Mouse (Mus musculus): ENCODE data around the gene Gpr107.

Gene Gpr107

GRCm38 (mm10) chr2:31127219-31127618 lies 24.9 kb upstream of the Gpr107 start:
- DNase-seq (ENCODE audit: low spot score in 2 of 2): no peak

GRCm38 (mm10) chr2:31127899-31128298 lies 24.2 kb upstream of the Gpr107 start:
- DNase-seq (ENCODE audit: low spot score in 2 of 2): no peak

GRCm38 (mm10) chr2:31129742-31130518 lies 22.2 kb upstream of the Gpr107 start:
- DNase-seq (ENCODE audit: low spot score in 2 of 2): no peak

GRCm38 (mm10) chr2:31130815-31131299 lies 21.3 kb upstream of the Gpr107 start:
- DNase-seq (ENCODE audit: low spot score in 2 of 2): no peak

GRCm38 (mm10) chr2:31132682-31133081 lies 19.4 kb upstream of the Gpr107 start:
- no peak for DNase-seq (ENCODE audit: low spot score in 2 of 2)

GRCm38 (mm10) chr2:31133981-31134380 lies 18.1 kb upstream of the Gpr107 start:
- DNase-seq (ENCODE audit: low spot score in 2 of 2): no peak

GRCm38 (mm10) chr2:31135512-31135931 lies 16.6 kb upstream of the Gpr107 start:
- no peak for DNase-seq (ENCODE audit: low spot score in 2 of 2)

GRCm38 (mm10) chr2:31136338-31136737 lies 15.8 kb upstream of the Gpr107 start:
- no peak for DNase-seq (ENCODE audit: low spot score in 2 of 2)

- DNase-seq (ENCODE audit: low spot score in 2 of 2): no peak
Observed at GRCm38 (mm10) chr2:31137018-31137590, 15.0 kb upstream of the Gpr107 start.

- DNase-seq (ENCODE audit: low spot score in 2 of 2): no peak
Observed at GRCm38 (mm10) chr2:31139174-31139632, 12.9 kb upstream of the Gpr107 start.

GRCm38 (mm10) chr2:31139991-31140771 lies 11.9 kb upstream of the Gpr107 start:
- DNase-seq (ENCODE audit: low spot score in 2 of 2): no peak

GRCm38 (mm10) chr2:31140772-31141073 lies 11.4 kb upstream of the Gpr107 start:
- no peak for DNase-seq (ENCODE audit: low spot score in 2 of 2)

- no peak for DNase-seq (ENCODE audit: low spot score in 2 of 2)
Observed at GRCm38 (mm10) chr2:31141074-31141866, 10.8 kb upstream of the Gpr107 start.

GRCm38 (mm10) chr2:31141867-31142454 lies 10.2 kb upstream of the Gpr107 start, which contains the start of gene Fnbp1:
Gene Fnbp1, minus strand, starts transcription at chr2:31142008.
- DNase-seq (ENCODE audit: low spot score in 2 of 2): peak; percentile 68 to 79

GRCm38 (mm10) chr2:31142505-31142904 lies 9.6 kb upstream of the Gpr107 start:
- no peak for DNase-seq (ENCODE audit: low spot score in 2 of 2)

- no peak for DNase-seq (ENCODE audit: low spot score in 2 of 2)
Observed at GRCm38 (mm10) chr2:31143326-31143725, 8.8 kb upstream of the Gpr107 start.

- DNase-seq (ENCODE audit: low spot score in 2 of 2): no peak
Observed at GRCm38 (mm10) chr2:31143768-31144695, 8.1 kb upstream of the Gpr107 start.

GRCm38 (mm10) chr2:31144901-31145300 lies 7.2 kb upstream of the Gpr107 start:
- DNase-seq (ENCODE audit: low spot score in 2 of 2): no peak

GRCm38 (mm10) chr2:31147054-31147453 lies 5.1 kb upstream of the Gpr107 start:
- no peak for DNase-seq (ENCODE audit: low spot score in 2 of 2)

GRCm38 (mm10) chr2:31150762-31151161 lies 1.4 kb upstream of the Gpr107 start:
- no peak for DNase-seq (ENCODE audit: low spot score in 2 of 2)

Data from spleen, postnatal 14 days (tissue).